Mouse (Mus musculus) lung, postnatal 0 days (tissue): ENCODE measurements around the gene Rpp30. TPM values are rescaled to one million over a fixed set of nuclear protein-coding genes. Genes with fewer than 3 reads are reported as not detected.

Source experiments
- ATAC-seq: fragments of 200-750 bp; cut with Nextera tagmentation; 2 replicates; pipeline ENCODE4 v1.8.0; 2017; ENCODE audit warnings: moderate library complexity
- DNase-seq: peaks from one replicate; pipeline ENCODE4 v3.0.0-alpha.2; 2016; ENCODE audit warnings: low spot score
- H3K27ac ChIP-seq: fragments of 300-500 bp; sonication (generic); 2 replicates; pipeline ENCODE4 v1.5.1; 2014; ENCODE audit warnings: antibody characterized with exemption, mild to moderate bottlenecking, low read length, mixed read lengths
- H3K27me3 ChIP-seq: fragments of 300-500 bp; sonication (generic); replicated peaks from 2 replicates; pipeline ENCODE4 v1.6.1; 2014; ENCODE audit warnings: low read length, mixed read lengths; ENCODE audit not compliant: insufficient read depth
- H3K36me3 ChIP-seq: fragments of 300-500 bp; sonication (generic); 2 replicates; pipeline ENCODE4 v1.6.1; 2014; ENCODE audit warnings: low read length, mixed read lengths; ENCODE audit not compliant: insufficient read depth
- H3K4me1 ChIP-seq: fragments of 300-500 bp; sonication (generic); 2 replicates; pipeline ENCODE4 v1.6.1; 2014; ENCODE audit warnings: antibody characterized with exemption, low read depth, low read length, mixed read lengths; ENCODE audit not compliant: insufficient read depth
- H3K4me2 ChIP-seq: fragments of 300-500 bp; sonication (generic); replicated peaks from 2 replicates; pipeline ENCODE4 v1.6.1; 2014; ENCODE audit warnings: low read depth, mild to moderate bottlenecking, low read length, moderate library complexity, mixed read lengths
- H3K4me3 ChIP-seq: fragments of 300-500 bp; sonication (generic); 2 replicates; pipeline ENCODE4 v1.5.1; 2014; ENCODE audit warnings: low read depth, low read length
- H3K9ac ChIP-seq: fragments of 300-500 bp; sonication (generic); replicated peaks from 2 replicates; pipeline ENCODE4 v1.6.1; 2014; ENCODE audit warnings: low read depth, mild to moderate bottlenecking
- H3K9me3 ChIP-seq: fragments of 300-500 bp; sonication (generic); 2 replicates; pipeline ENCODE4 v1.6.1; 2016; ENCODE audit warnings: low read length, mixed read lengths
- CTCF ChIP-seq: IDR thresholded peaks from 2 replicates; pipeline ENCODE4 v1.5.1; 2016; ENCODE audit warnings: antibody characterized with exemption, mild to moderate bottlenecking
- EP300 ChIP-seq: IDR thresholded peaks from 2 replicates; pipeline ENCODE4 v1.6.1; 2016; ENCODE audit warnings: antibody characterized with exemption, mild to moderate bottlenecking, control low read depth
- WGBS: fragments of 180-500 bp; shearing (Covaris S2); extraction: QIAGEN DNeasy Blood & Tissue Kit; methylation state at CpG from one replicate; pipeline ENCODE4 v1.1.7; 2014; 5-methylcytosine and 5-hydroxymethylcytosine counted together
- polyA plus RNA-seq: library from polyadenylated mRNA; unstranded; fragments of >200 nt; fragmentation: Nextera tagmentation; extraction: Ambion mirVana; gene quantifications from 2 replicates; pipeline ENCODE4 v1.2.1, GENCODE M21; 2015

The Rpp30 gene
- polyA plus RNA-seq, 1 experiment from 2014 or later: 36.9 TPM

DNA sequence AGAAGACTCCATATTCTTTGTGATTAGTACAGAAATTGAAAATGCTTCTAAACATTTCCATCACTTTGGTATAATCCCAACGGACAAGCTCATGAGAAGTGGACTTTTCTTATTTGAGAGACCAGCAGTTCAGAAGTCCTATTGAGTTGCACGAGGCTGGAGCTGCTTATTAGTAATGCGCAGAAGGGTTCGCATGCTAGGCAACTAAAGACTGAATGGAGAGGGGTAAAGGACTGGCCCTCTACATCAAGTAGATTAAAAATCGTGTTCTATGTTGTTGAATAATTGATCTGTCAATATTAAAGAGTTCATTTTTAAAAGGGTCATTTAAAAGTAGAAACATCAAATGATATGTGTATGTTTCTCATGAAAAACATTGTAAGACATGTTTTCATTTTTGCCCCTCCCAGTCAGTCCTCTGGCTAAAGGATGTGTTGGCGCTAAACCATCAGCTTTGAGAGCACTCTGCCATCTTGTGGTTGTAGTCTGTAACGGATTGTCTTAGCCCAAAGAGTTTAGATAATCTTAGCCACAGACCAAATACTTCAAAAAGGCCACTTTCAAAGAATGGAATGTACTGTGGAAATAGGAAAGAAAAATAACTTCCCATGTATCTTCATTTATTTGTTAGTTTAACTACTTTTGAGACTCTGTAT lies 782 bp upstream of the Rpp30 start:
- Histone ChIP-seq H3K4me2 (peak overlapping the region; percentile 93), H3K27me3 (no peaks in the 10 kb centered on the region), H3K4me3 (peak overlapping the region; percentile 66), H3K4me1 (peaks cover 5% of the 10 kb centered on the region; the same call in 1 of the 2 replicates), H3K9me3 (no peaks in the 10 kb centered on the region), H3K9ac (no peak overlapping the region), H3K27ac (0 out of 2 replicates have a peak overlapping the region, but pooled peaks have one; percentile 62), H3K36me3 (no peaks in the 10 kb centered on the region)
- no peak for TF ChIP-seq EP300
- peak; percentile 84 for TF ChIP-seq CTCF
- 46% methylated on average over 7 of the region's 7 CpGs for WGBS
- DNase-seq (peak; percentile 89), ATAC-seq (peak; percentile 85)

DNA sequence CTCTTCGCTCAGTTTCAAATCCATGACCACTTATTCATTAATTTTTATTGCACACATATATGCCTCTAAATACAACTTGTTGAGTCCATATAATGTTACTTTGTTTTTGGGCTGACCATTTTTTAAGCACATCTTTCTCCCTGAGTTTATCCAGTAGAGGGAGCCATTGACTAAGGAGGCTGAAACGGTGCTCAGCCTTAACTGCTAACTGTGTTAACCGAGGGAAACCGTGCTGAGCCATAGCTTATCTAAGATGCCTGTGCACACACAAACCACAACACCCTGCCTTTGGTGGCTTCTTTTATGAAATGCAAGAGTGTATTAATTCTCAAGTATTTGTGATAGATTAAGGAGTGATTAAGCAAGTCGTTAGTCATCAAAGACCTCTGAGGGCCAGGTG lies 7.3 kb downstream of the Rpp30 start:
- TF ChIP-seq EP300 (no peak), CTCF (peak; percentile 71)
- DNase-seq (peak; percentile 50), ATAC-seq (no peak)
- Histone ChIP-seq H3K36me3 (peaks cover 18% of the 10 kb centered on the region), H3K9me3 (no peaks in the 10 kb centered on the region), H3K27ac (no peak overlapping the region), H3K9ac (no peak overlapping the region), H3K27me3 (no peaks in the 10 kb centered on the region), H3K4me3 (no peak overlapping the region), H3K4me1 (no peaks in the 10 kb centered on the region), H3K4me2 (no peak overlapping the region)
- WGBS: 39% methylated on average over 5 of the region's 5 CpGs

DNA sequence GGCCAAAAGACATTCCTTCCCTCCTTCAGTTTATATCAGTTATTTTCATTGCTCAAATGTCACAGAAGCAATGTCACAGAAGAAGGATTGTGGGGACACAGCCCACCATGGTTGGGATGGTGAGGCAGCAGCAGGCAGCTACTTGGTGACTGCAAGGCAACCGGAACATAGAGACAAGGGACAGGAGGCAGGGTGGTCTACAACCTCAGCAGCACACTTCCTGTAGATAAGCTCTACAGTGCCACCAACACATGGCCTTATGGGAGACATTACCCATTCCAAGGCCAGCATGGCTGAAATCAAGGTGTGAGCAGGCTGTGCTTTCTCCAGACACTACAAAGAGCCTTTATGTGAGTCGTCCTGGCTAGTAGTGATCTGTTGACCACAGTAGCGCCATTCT lies 13.7 kb downstream of the Rpp30 start:
- Histone ChIP-seq H3K4me2 (no peak overlapping the region), H3K27me3 (no peaks in the 10 kb centered on the region), H3K36me3 (peaks cover 15% of the 10 kb centered on the region; the same call in 1 of the 2 replicates), H3K9me3 (no peaks in the 10 kb centered on the region), H3K4me3 (no peak overlapping the region), H3K27ac (no peak overlapping the region), H3K9ac (no peak overlapping the region), H3K4me1 (no peaks in the 10 kb centered on the region)
- 83% methylated on average over 3 of the region's 3 CpGs for WGBS
- ATAC-seq: no peak
- no peak for DNase-seq
- TF ChIP-seq EP300: no peak
- no peak for TF ChIP-seq CTCF

DNA sequence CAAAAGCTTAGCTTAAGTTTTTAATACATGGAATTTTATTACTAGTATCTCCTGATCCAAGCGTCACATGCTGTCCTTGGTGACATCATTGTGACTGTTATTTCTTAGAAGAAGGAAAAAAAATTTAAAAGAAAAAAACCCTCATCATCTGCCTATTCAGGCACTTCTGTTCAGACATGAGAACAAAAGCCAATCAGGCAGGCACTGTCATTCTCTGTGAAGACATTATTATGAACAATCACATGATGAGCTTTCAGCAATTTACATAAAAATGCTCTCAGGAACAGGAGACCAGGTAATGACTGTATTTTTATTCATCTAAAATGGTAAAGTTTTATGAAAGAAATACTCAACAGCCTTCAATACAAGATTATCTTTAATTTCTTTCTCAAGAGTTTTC lies 14.7 kb downstream of the Rpp30 start:
- Histone ChIP-seq H3K27ac (no peak overlapping the region), H3K9me3 (no peaks in the 10 kb centered on the region), H3K9ac (no peak overlapping the region), H3K4me3 (no peak overlapping the region), H3K36me3 (peaks cover 14% of the 10 kb centered on the region; the same call in 1 of the 2 replicates), H3K27me3 (no peaks in the 10 kb centered on the region), H3K4me1 (no peaks in the 10 kb centered on the region), H3K4me2 (no peak overlapping the region)
- DNase-seq: no peak
- WGBS: 92% methylated on average over 1 of the region's 1 CpGs
- TF ChIP-seq CTCF (no peak), EP300 (no peak)
- no peak for ATAC-seq

DNA sequence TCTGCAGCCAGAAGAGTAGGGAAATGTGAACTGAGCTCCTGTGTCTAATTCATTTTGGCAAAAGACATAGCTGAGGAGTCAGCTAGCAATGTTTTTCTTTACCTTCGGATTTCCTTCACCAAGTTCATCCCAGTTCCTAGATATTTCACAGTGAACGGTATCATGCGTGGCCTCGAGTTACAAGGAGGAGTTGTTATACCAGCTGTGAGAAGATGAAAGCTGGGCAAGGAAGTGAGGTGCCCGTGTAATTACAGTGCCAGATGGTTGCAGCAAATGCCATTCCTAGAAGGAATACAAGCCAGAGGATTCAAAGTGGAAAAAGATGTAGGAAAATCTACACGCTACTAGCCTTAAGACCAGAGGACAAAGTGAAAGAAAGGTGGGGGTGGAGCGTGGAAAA lies 15.4 kb downstream of the Rpp30 start:
- no peak for DNase-seq
- TF ChIP-seq CTCF: no peak
- TF ChIP-seq EP300: no peak
- Histone ChIP-seq H3K27ac (no peak overlapping the region), H3K4me3 (no peak overlapping the region), H3K9ac (no peak overlapping the region), H3K4me1 (no peaks in the 10 kb centered on the region), H3K4me2 (no peak overlapping the region), H3K9me3 (no peaks in the 10 kb centered on the region), H3K27me3 (no peaks in the 10 kb centered on the region), H3K36me3 (peaks cover 14% of the 10 kb centered on the region; the same call in 1 of the 2 replicates)
- 93% methylated on average over 7 of the region's 7 CpGs for WGBS
- ATAC-seq: no peak

DNA sequence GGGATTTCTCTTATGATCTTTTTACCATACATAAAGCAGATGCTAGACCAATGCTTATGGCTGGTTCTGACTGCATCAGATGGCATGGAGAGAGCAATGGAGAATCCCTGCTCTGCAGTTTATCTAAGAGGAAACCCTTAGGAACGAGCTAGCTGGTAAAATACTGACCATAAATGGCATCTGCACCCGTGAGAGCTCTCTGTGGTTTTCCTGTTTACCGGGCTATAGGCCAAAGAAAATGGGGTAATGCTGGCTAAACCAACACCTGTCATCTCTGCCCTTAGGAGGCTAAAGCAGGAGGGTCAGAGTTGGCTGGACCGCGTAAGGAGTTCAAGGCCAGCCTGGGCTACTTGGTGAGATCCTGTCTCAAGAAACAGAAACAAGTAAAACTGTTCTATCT lies 20.4 kb downstream of the Rpp30 start:
- H3K4me2 ChIP-seq: no peak overlapping the region
- ATAC-seq (no peak), DNase-seq (no peak)
- TF ChIP-seq CTCF (no peak), EP300 (no peak)
- H3K9ac ChIP-seq: no peak overlapping the region
- WGBS: 77% methylated on average over 5 of the region's 5 CpGs
- H3K4me3 ChIP-seq: no peak overlapping the region
- H3K9me3 ChIP-seq: no peaks in the 10 kb centered on the region
- no peaks in the 10 kb centered on the region for H3K27me3 ChIP-seq
- H3K27ac ChIP-seq: no peak overlapping the region
- H3K36me3 ChIP-seq: peaks cover 14% of the 10 kb centered on the region; the same call in 1 of the 2 replicates
- H3K4me1 ChIP-seq: no peaks in the 10 kb centered on the region
